Mouse (Mus musculus): ENCODE data around the gene Sap30. TPM values are rescaled to one million over a fixed set of nuclear protein-coding genes. Genes with fewer than 3 reads are reported as not detected.
"Not testable (repeated sequence)": the region's sequence is repeated elsewhere in the genome, so short reads cannot be mapped to it uniquely, and the experiment has no call there.

Sap30 gene
- total and polyA plus RNA-seq, 2 experiments from 2014 or later, result 36.7 to 57.2 TPM

- H3K4me2 ChIP-seq (ENCODE audit: low read depth, low read length), result peak overlapping the region; percentile 53
- H3K9ac ChIP-seq (replicated peaks; ENCODE audit: low read depth, low read length), result peak overlapping the region; percentile 28; the same call in 1 of the 2 replicates
Measured at GRCm38 (mm10) chr8:57530666-57531349, 43.1 kb upstream of the Sap30 start.

GRCm38 (mm10) chr8:57530238-57530637 lies 42.6 kb upstream of the Sap30 start:
- Histone ChIP-seq H3K9me3 (replicated peaks; ENCODE audit: control insufficient read depth, low read length) (no peaks in the 10 kb centered on the region), H3K4me3 (ENCODE audit: low read depth, low read length) (peak overlapping the region; percentile 22), H3K4me2 (ENCODE audit: low read depth, low read length) (peak overlapping the region; percentile 53), H3K9ac (replicated peaks; ENCODE audit: low read depth, low read length) (0 out of 2 replicates have a peak overlapping the region, but pooled peaks have one; percentile 28), H3K36me3 (replicated peaks; ENCODE audit: control insufficient read depth, insufficient read depth, low read length) (no peaks in the 10 kb centered on the region; the same call in 1 of the 2 replicates), H3K27me3 (ENCODE audit: control insufficient read depth, insufficient read depth, low read length) (no peaks in the 10 kb centered on the region), H3K4me1 (ENCODE audit: control insufficient read depth, insufficient read depth) (no peaks in the 10 kb centered on the region), H3K27ac (ENCODE audit: low read depth) (peak overlapping the region; percentile 75)
- TF ChIP-seq EP300 (IDR thresholded peaks at IDR 0.05; ENCODE audit: low read depth) (no peak), CTCF (IDR thresholded peaks at IDR 0.05; ENCODE audit: low read depth) (no peak)
- 60% methylated on average over 13 of the region's 13 CpGs for WGBS
- ATAC-seq (ENCODE audit: insufficient read depth, low read depth), result peak; percentile 42; the same call in 1 of the 2 replicates
- no peak for DNase-seq (ENCODE audit: low spot score)

More at GRCm38 (mm10) chr8:57530666-57531349, 43.1 kb upstream of the Sap30 start:
- no peaks in the 10 kb centered on the region for H3K27me3 ChIP-seq (ENCODE audit: control insufficient read depth, insufficient read depth, low read length)
- no peaks in the 10 kb centered on the region for H3K9me3 ChIP-seq (replicated peaks; ENCODE audit: control insufficient read depth, low read length)
- ATAC-seq (ENCODE audit: insufficient read depth, low read depth) (peak; percentile 77), DNase-seq (ENCODE audit: low spot score) (peak; percentile 89)
- H3K4me1 ChIP-seq (ENCODE audit: control insufficient read depth, insufficient read depth), result no peaks in the 10 kb centered on the region
- H3K36me3 ChIP-seq (replicated peaks; ENCODE audit: control insufficient read depth, insufficient read depth, low read length), result peaks cover 1% of the 10 kb centered on the region; the same call in 1 of the 2 replicates
- 14% methylated on average over 15 of the region's 15 CpGs for WGBS
- peak overlapping the region; percentile 75 for H3K27ac ChIP-seq (ENCODE audit: low read depth)
- TF ChIP-seq EP300 (IDR thresholded peaks at IDR 0.05; ENCODE audit: low read depth) (no peak), CTCF (IDR thresholded peaks at IDR 0.05; ENCODE audit: low read depth) (peak; percentile 91)
- peak overlapping the region; percentile 22 for H3K4me3 ChIP-seq (ENCODE audit: low read depth, low read length)

- Histone ChIP-seq H3K9ac (replicated peaks; ENCODE audit: low read depth, low read length) (no peak overlapping the region), H3K4me1 (ENCODE audit: control insufficient read depth, insufficient read depth) (no peaks in the 10 kb centered on the region), H3K9me3 (replicated peaks; ENCODE audit: control insufficient read depth, low read length) (no peaks in the 10 kb centered on the region), H3K27me3 (ENCODE audit: control insufficient read depth, insufficient read depth, low read length) (no peaks in the 10 kb centered on the region), H3K36me3 (replicated peaks; ENCODE audit: control insufficient read depth, insufficient read depth, low read length) (no peaks in the 10 kb centered on the region), H3K27ac (ENCODE audit: low read depth) (no peak overlapping the region), H3K4me3 (ENCODE audit: low read depth, low read length) (no peak overlapping the region), H3K4me2 (ENCODE audit: low read depth, low read length) (no peak overlapping the region)
- no peak for DNase-seq (ENCODE audit: low spot score)
- no peak for TF ChIP-seq CTCF (IDR thresholded peaks at IDR 0.05; ENCODE audit: low read depth)
- no peak for TF ChIP-seq EP300 (IDR thresholded peaks at IDR 0.05; ENCODE audit: low read depth)
- 100% methylated on average over 1 of the region's 1 CpGs for WGBS
- no peak for ATAC-seq (ENCODE audit: insufficient read depth, low read depth)
Measured at GRCm38 (mm10) chr8:57528036-57528435, 40.4 kb upstream of the Sap30 start.

GRCm38 (mm10) chr8:57520186-57520786 lies 32.6 kb upstream of the Sap30 start:
- no peak overlapping the region for H3K27ac ChIP-seq (ENCODE audit: low read depth)
- no peak for TF ChIP-seq CTCF (IDR thresholded peaks at IDR 0.05; ENCODE audit: low read depth)
- no peak for TF ChIP-seq EP300 (IDR thresholded peaks at IDR 0.05; ENCODE audit: low read depth)
- no peaks in the 10 kb centered on the region for H3K4me1 ChIP-seq (ENCODE audit: control insufficient read depth, insufficient read depth)
- no peaks in the 10 kb centered on the region for H3K27me3 ChIP-seq (ENCODE audit: control insufficient read depth, insufficient read depth, low read length)
- H3K4me2 ChIP-seq (ENCODE audit: low read depth, low read length), result no peak overlapping the region
- DNase-seq (ENCODE audit: low spot score) (no peak), ATAC-seq (ENCODE audit: insufficient read depth, low read depth) (no peak; the same call in 1 of the 2 replicates)
- no peaks in the 10 kb centered on the region for H3K9me3 ChIP-seq (replicated peaks; ENCODE audit: control insufficient read depth, low read length)
- 58% methylated on average over 12 of the region's 12 CpGs for WGBS
- H3K36me3 ChIP-seq (replicated peaks; ENCODE audit: control insufficient read depth, insufficient read depth, low read length), result peaks cover 33% of the 10 kb centered on the region
- H3K4me3 ChIP-seq (ENCODE audit: low read depth, low read length), result no peak overlapping the region
- H3K9ac ChIP-seq (replicated peaks; ENCODE audit: low read depth, low read length), result no peak overlapping the region

GRCm38 (mm10) chr8:57517723-57518122 lies 30.1 kb upstream of the Sap30 start:
- WGBS, result 85% methylated on average over 3 of the region's 3 CpGs
- no peaks in the 10 kb centered on the region for H3K9me3 ChIP-seq (replicated peaks; ENCODE audit: control insufficient read depth, low read length)
- H3K4me1 ChIP-seq (ENCODE audit: control insufficient read depth, insufficient read depth), result 0 out of 2 replicates have a peak, but pooled peaks cover 5% of the 10 kb centered on the region
- DNase-seq (ENCODE audit: low spot score) (no peak), ATAC-seq (ENCODE audit: insufficient read depth, low read depth) (no peak)
- H3K36me3 ChIP-seq (replicated peaks; ENCODE audit: control insufficient read depth, insufficient read depth, low read length), result peaks cover 39% of the 10 kb centered on the region
- no peak overlapping the region for H3K27ac ChIP-seq (ENCODE audit: low read depth)
- no peak overlapping the region for H3K4me3 ChIP-seq (ENCODE audit: low read depth, low read length)
- no peaks in the 10 kb centered on the region for H3K27me3 ChIP-seq (ENCODE audit: control insufficient read depth, insufficient read depth, low read length)
- no peak overlapping the region for H3K4me2 ChIP-seq (ENCODE audit: low read depth, low read length)
- TF ChIP-seq EP300 (IDR thresholded peaks at IDR 0.05; ENCODE audit: low read depth), result no peak
- no peak for TF ChIP-seq CTCF (IDR thresholded peaks at IDR 0.05; ENCODE audit: low read depth)
- no peak overlapping the region for H3K9ac ChIP-seq (replicated peaks; ENCODE audit: low read depth, low read length)

- not testable (repeated sequence) for H3K27me3 ChIP-seq (ENCODE audit: control insufficient read depth, insufficient read depth, low read length); ATAC-seq (ENCODE audit: insufficient read depth, low read depth); H3K4me1 ChIP-seq (ENCODE audit: control insufficient read depth, insufficient read depth); DNase-seq (ENCODE audit: low spot score); H3K9ac ChIP-seq (replicated peaks; ENCODE audit: low read depth, low read length); H3K9me3 ChIP-seq (replicated peaks; ENCODE audit: control insufficient read depth, low read length); H3K4me2 ChIP-seq (ENCODE audit: low read depth, low read length); H3K27ac ChIP-seq (ENCODE audit: low read depth); H3K4me3 ChIP-seq (ENCODE audit: low read depth, low read length)
- 85% methylated on average over 5 of the region's 5 CpGs for WGBS
- peaks cover 39% of the 10 kb centered on the region for H3K36me3 ChIP-seq (replicated peaks; ENCODE audit: control insufficient read depth, insufficient read depth, low read length)
Measured at GRCm38 (mm10) chr8:57516685-57517084, 29.0 kb upstream of the Sap30 start.

GRCm38 (mm10) chr8:57513178-57513661 lies 25.6 kb upstream of the Sap30 start:
- not testable (repeated sequence) for H3K9me3 ChIP-seq (replicated peaks; ENCODE audit: control insufficient read depth, low read length); H3K27ac ChIP-seq (ENCODE audit: low read depth); DNase-seq (ENCODE audit: low spot score); H3K27me3 ChIP-seq (ENCODE audit: control insufficient read depth, insufficient read depth, low read length); ATAC-seq (ENCODE audit: insufficient read depth, low read depth); H3K4me1 ChIP-seq (ENCODE audit: control insufficient read depth, insufficient read depth)
- WGBS, result 9% methylated on average over 9 of the region's 10 CpGs
- Histone ChIP-seq H3K36me3 (replicated peaks; ENCODE audit: control insufficient read depth, insufficient read depth, low read length) (peaks cover 33% of the 10 kb centered on the region), H3K9ac (replicated peaks; ENCODE audit: low read depth, low read length) (peak overlapping the region; percentile 99), H3K4me3 (ENCODE audit: low read depth, low read length) (peak overlapping the region; percentile 89), H3K4me2 (ENCODE audit: low read depth, low read length) (peak overlapping the region; percentile 66)

All from heart, postnatal 0 days (tissue).